Mouse (Mus musculus) C3H10T1/2 (cell line): Measurements from ENCODE around the gene Fyn. TPM values are rescaled to one million over a fixed set of nuclear protein-coding genes. Genes with fewer than 3 reads are reported as not detected.

Experiments
- polyA plus RNA-seq, 2 experiments: library from polyadenylated mRNA; unstranded; fragments of >200 nt; fragmentation: generic; extraction: Trizol; gene quantifications; one replicate each; pipeline ENCODE4 v1.2.1; 2012; ENCODE audit warnings: missing spikeins in 2 of 2

Fyn gene
- 10 to 100 TPM in 1 of 2 experiments, 1 to 10 TPM in 1; 5.7 to 22.9 TPM for polyA plus RNA-seq

DNA sequence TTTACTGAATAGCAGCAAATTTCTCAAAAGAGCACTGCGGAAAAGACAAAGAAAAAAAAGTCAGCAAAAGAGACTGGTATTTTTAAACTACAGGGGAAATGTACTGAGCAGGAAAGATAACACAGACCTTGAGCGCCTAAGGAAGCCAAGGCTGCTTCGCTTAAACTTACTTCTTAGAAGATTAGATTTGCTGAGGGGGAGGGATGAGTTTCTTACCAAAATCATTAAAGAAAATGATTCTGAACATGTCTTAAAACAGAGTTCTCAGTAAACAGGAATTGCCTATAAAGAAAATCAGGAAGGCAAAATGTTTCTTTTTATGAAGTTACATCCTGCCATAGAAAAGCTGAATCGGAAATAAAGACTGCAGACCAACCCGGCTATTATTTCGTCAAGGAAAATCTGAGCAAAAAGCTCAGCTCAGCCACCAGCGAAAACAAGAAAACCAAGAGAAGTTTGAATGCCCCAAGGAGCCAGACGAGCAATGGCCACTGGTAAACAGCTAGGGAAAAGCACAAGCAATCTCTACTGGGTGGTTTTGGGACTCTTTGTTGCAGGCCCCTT lies at the start of gene Fyn:
Fyn (plus strand) TSS at position 284 of the 564 bp plus-strand sequence.

DNA sequence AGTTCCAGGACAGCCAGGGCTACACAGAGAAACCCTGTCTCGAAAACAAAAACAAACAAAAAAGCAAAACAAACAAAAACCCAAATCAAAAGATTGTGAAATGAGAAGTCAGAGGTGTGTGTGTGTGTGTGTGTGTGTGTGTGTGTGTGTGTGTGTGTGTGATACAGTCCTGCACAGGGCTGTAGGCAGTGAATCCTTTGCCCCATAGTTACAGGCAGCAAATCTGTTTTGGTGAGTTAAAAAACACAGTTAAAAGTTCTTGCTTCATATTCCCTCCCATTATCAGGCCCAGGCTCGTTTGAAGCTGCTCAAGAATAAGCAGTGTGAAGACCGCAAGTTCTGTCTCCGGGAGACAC lies 244.0 kb downstream of the Fyn start, which contains the start of gene Traf3ip2:
Traf3ip2 (plus strand) TSS at position 302 of the 356 bp plus-strand sequence.

Other genes with a start within 250 kb of the Fyn start
- 10 to 100 TPM in 1 of 2 experiments, 1 to 10 TPM in 1; 5.1 to 39.6 TPM for gene Fam229b, start 234.9 kb upstream of the Fyn start, polyA plus RNA-seq
- gene Tube1, start 234.9 kb upstream of the Fyn start, polyA plus RNA-seq, result 1 to 10 TPM; 1.6 to 6.5 TPM
- gene Ccn6, start 205.1 kb upstream of the Fyn start, polyA plus RNA-seq, result under 1 TPM in 1 of 2 experiments, not detected in 1; 0.08 TPM
- gene Traf3ip2, start 244.1 kb downstream of the Fyn start, polyA plus RNA-seq, result 10 to 100 TPM; 10.4 to 17.8 TPM